Mouse (Mus musculus) thymus, adult 2 months (tissue): ENCODE results near the gene Flii.

Experiments used
- CTCF ChIP-seq: fragments of 200-500 bp; IDR thresholded peaks from 2 replicates; pipeline ENCODE4 v1.5.1; 2012; ENCODE audit warnings: mild to moderate bottlenecking, control low read depth, low read length, moderate library complexity, borderline replicate concordance; ENCODE audit not compliant: control insufficient read depth, poor library complexity, insufficient read depth; ENCODE audit errors: extremely low read depth
- POLR2A ChIP-seq: fragments of 200-500 bp; IDR thresholded peaks from 2 replicates; pipeline ENCODE4 v1.6.1; 2012; ENCODE audit warnings: mild to moderate bottlenecking, low read length, control low read depth, moderate library complexity; ENCODE audit not compliant: control insufficient read depth, poor library complexity, insufficient read depth; ENCODE audit errors: extremely low read depth

- TF ChIP-seq POLR2A (no peak), CTCF (no peak)
Measured at GRCm38 (mm10) chr11:60708631-60709030, 18.4 kb downstream of the Flii start.
